Mouse (Mus musculus) megakaryocyte, embryonic 14.5 days (primary cell): ENCODE data around the gene Cbx7. TPM values are rescaled to one million over a fixed set of nuclear protein-coding genes. Genes with fewer than 3 reads are reported as not detected.
A peak's percentile ranks its signal among the peaks of the same experiment; 100 is the strongest.
"Not testable (repeated sequence)": the region's sequence is repeated elsewhere in the genome, so short reads cannot be mapped to it uniquely, and the experiment has no call there.

Experiments
- H3K27me3 ChIP-seq: replicated peaks from 2 replicates; pipeline ENCODE3; 2012; ENCODE audit warnings: inconsistent platforms
- H3K36me3 ChIP-seq: replicated peaks from 2 replicates; pipeline ENCODE3; 2012; ENCODE audit warnings: low read length, inconsistent platforms, mixed read lengths
- H3K4me1 ChIP-seq: 2 replicates; pipeline ENCODE4 v1.6.1; 2012; ENCODE audit warnings: inconsistent platforms
- H3K4me3 ChIP-seq: replicated peaks from 2 replicates; pipeline ENCODE3; 2012; ENCODE audit warnings: moderate library complexity, mild to moderate bottlenecking, inconsistent platforms
- H3K9me3 ChIP-seq: 2 replicates; pipeline ENCODE4 v1.6.1; 2012; ENCODE audit warnings: inconsistent platforms
- FLI1 ChIP-seq: IDR thresholded peaks from 2 replicates; pipeline ENCODE4 v1.6.1; 2012; ENCODE audit warnings: low read length, inconsistent platforms, mixed read lengths
- GATA1 ChIP-seq: IDR thresholded peaks from 3 replicates; pipeline ENCODE4 v1.6.1; 2012; ENCODE audit warnings: mixed read lengths, low read length, inconsistent platforms, borderline replicate concordance
- polyA plus RNA-seq: library from polyadenylated mRNA; stranded (reverse); fragments of >175 nt; gene quantifications from 2 replicates; pipeline ENCODE4 v1.2.3, GENCODE M21; 2012; ENCODE audit warnings: low replicate concordance; ENCODE audit not compliant: insufficient read depth

Gene Cbx7
- polyA plus RNA-seq, 1 experiment = 5.7 TPM

DNA sequence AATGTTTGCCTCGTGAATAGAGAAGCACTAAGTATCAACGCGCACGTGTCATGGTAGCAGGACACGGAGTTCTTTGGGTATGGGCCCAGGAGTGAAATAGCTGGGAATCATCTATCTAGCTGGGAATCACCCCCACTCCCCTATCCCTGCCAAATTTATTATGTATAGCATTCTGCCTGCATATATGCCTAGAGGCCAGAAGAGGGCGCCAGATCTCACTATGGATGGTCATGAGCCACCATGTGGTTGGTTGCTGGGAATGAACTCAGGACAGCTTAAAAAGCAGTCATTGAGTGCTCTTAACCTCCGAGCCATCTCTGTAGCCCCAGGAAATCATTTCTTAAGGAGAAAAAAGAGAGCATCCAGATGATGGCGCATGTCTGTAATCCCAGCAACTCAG lies 30.0 kb downstream of the Cbx7 start:
- peaks cover 20% of the 10 kb centered on the region for H3K4me1 ChIP-seq
- H3K27me3 ChIP-seq = peaks cover 21% of the 10 kb centered on the region
- peaks cover 7% of the 10 kb centered on the region; the same call in 1 of the 2 replicates for H3K9me3 ChIP-seq
- TF ChIP-seq GATA1 = no peak
- no peak for TF ChIP-seq FLI1
- H3K36me3 ChIP-seq = peaks cover 14% of the 10 kb centered on the region
- no peak overlapping the region for H3K4me3 ChIP-seq

DNA sequence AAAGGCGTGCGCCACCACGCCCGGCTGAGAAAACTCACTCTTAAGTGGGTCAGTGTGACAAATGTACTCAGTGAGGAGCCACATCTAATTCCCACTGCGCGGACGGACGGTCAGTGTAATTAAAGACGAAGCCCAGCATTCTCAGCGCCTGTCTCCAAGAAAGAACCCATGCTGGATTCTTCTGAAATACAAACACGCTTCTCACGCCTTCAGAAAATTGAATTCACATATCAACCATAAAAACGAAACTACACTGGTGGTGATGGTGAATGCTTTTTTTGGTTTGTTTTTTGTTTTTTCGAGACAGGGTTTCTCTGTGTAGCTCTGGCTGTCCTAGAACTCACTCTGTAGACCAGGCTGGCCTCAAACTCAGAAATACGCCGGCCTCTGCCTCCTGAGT lies 31.0 kb downstream of the Cbx7 start:
- Histone ChIP-seq H3K27me3 (peaks cover 22% of the 10 kb centered on the region), H3K4me1 (peaks cover 15% of the 10 kb centered on the region), H3K9me3 (peaks cover 7% of the 10 kb centered on the region; the same call in 1 of the 2 replicates), H3K36me3 (peaks cover 14% of the 10 kb centered on the region), H3K4me3 (no peak overlapping the region)
- TF ChIP-seq GATA1 (no peak), FLI1 (no peak)

DNA sequence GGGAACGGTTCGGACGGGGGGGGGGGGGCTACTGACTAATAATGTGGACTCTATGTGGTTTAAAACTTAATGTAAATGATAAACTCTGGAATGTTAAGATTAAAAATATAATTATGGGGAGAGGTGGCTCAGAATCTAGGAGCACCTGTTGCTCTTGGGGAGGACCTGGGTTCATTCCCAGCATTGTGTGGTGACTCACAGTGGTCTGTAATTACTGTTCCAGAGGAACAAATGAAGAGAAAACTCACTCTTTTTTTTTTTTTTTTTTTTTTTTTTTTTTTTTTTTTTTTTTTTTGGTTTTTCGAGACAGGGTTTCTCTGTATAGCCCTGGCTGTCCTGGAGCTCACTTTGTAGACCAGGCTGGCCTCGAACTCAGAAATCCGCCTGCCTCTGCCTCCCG lies 31.4 kb downstream of the Cbx7 start:
- H3K4me3 ChIP-seq, H3K9me3 ChIP-seq: not testable (repeated sequence)
- peaks cover 14% of the 10 kb centered on the region for H3K36me3 ChIP-seq
- H3K4me1 ChIP-seq = peaks cover 13% of the 10 kb centered on the region
- H3K27me3 ChIP-seq = peaks cover 23% of the 10 kb centered on the region

DNA sequence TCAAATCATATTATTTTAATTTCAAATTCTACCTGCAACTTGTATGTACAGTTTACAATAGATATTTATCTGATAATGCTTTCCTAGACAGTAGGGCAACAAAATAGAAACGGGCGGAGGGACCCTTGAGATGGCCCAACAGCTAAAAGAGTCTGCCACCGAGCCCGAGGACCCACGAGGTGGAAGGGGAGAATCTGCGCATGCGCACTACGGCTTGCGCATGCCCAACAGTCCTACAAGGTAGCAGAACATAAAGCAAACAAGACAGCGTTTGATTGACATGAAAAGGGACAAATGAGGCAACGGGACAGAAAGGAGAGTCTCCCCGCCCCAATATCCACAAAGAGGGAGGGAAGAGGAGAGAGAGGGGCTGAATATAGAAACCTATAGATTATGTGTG lies 31.9 kb downstream of the Cbx7 start:
- peaks cover 7% of the 10 kb centered on the region; the same call in 1 of the 2 replicates for H3K9me3 ChIP-seq
- H3K36me3 ChIP-seq = peaks cover 14% of the 10 kb centered on the region
- no peak overlapping the region for H3K4me3 ChIP-seq
- TF ChIP-seq FLI1 (no peak), GATA1 (no peak)
- H3K4me1 ChIP-seq = peaks cover 10% of the 10 kb centered on the region
- peaks cover 23% of the 10 kb centered on the region for H3K27me3 ChIP-seq

DNA sequence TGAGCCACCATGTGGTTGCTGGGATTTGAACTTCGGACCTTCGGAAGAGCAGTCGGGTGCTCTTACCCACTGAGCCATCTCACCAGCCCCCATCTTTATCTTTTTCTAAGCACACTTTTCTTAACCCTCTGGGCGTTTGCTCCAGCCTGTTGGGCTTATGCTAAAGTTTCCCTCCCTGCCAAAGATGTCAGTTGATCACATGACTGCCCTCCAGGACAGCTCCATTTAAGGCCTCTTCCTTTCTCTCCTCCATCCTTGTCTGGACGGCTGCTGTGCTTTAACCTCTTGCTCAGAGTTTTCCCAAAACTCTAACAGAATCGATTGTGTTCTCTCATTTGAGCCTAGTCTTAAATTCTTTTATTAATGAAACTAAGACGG lies 34.6 kb downstream of the Cbx7 start:
- Histone ChIP-seq H3K4me3 (no peak overlapping the region), H3K9me3 (no peaks in the 10 kb centered on the region), H3K36me3 (no peaks in the 10 kb centered on the region), H3K27me3 (peaks cover 37% of the 10 kb centered on the region), H3K4me1 (peaks cover 31% of the 10 kb centered on the region)
- TF ChIP-seq FLI1 (no peak), GATA1 (no peak)

DNA sequence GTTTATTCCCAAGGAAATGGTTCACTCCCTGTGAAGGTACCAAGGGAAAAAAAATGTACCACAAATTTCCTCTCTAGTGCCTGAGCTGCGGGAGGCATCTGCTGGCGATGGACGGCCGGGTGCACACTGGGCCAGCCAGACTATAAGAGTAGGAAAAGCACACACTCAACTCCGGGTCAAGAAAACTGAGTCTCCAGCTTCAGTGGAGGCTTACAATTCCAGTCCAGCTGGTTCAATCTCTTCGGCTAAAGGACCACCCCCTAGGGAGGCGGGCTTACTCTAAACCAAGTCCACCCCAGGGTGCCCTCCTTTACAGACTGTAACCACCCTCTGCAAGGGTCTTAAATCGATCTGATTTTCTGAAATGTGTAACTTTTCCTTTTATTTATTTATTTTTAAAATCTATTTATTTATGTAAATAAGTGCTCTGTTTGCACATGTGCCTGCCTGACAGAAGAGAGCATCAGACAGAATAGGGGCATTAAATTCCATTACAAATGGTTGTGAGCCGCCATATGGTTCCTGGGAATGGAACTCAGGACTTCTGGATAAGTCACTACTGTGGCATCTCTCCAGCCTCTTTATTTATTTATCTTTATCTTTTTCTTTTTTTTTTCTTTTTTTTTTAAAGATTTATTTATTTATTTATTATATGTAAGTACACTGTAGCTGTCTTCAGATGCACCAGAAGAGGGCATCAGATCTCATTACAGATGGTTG lies 35.1 kb downstream of the Cbx7 start:
- Histone ChIP-seq H3K9me3 (no peaks in the 10 kb centered on the region), H3K4me1 (peaks cover 26% of the 10 kb centered on the region), H3K36me3 (no peaks in the 10 kb centered on the region), H3K27me3 (peaks cover 42% of the 10 kb centered on the region), H3K4me3 (no peak overlapping the region)
- no peak for TF ChIP-seq FLI1
- TF ChIP-seq GATA1 = no peak

DNA sequence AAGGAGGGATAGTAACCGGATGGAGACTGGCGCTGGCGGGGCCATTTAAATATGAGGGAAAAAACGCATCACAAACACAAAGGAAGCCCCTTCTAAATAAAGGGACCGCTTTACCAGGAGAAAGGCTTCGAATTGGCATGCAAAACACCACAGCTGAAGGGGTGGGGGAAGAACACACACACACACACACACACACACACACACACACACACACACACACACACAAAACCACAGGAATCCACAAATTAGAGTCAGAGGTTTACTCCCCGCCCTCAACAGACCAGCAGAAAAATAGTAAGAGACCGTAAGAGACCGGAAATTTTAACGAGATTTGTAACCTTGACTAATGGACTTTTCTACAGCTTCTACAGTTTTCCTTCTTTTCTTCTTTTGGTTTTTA lies 36.1 kb downstream of the Cbx7 start:
- Histone ChIP-seq H3K9me3 (no peaks in the 10 kb centered on the region), H3K27me3 (peaks cover 48% of the 10 kb centered on the region), H3K4me1 (peaks cover 24% of the 10 kb centered on the region), H3K36me3 (peaks cover 7% of the 10 kb centered on the region), H3K4me3 (no peak overlapping the region)
- TF ChIP-seq GATA1 (no peak), FLI1 (no peak)

DNA sequence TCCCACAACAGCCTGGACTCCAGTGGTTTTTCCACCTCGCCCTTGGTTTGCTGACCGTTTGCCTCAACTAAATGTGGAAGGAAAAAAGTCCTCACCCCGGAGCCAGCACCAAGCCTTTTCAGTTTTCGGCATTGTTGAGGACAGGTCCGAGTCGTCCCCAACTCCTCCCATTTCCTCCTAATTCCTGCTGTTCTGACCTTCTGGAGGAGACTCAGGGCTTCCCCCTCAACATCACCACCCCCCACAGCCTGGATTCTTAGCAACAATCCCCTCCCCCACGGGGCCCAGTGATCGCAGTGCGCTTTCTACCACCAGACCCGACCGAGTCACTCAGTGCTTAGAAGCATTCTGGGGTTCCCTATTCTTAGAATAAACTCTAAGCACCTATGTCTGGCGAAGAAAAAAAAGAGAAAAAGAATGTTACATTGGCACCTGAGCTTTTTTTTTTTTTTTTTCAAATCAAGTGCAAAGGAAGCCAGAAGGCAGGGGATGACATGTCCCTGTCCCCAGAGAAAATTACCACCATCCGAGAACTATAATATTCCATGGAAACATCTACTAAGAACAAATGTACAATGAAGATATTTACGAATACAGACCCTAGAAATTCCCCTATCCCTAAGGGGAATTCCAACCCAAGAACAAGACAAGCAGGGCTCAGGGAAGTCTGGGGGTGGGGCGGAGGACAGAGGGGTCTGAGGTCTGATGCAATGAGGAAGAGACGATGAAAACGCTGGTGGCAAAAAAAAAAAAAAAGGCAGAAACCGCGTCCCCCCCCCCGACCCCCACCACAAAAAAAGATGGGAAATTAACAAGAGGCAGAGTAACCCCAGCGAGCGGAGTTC lies 37.0 kb downstream of the Cbx7 start:
- Histone ChIP-seq H3K36me3 (peaks cover 14% of the 10 kb centered on the region), H3K27me3 (peaks cover 49% of the 10 kb centered on the region), H3K4me1 (peaks cover 30% of the 10 kb centered on the region), H3K4me3 (peak overlapping the region; percentile 95), H3K9me3 (no peaks in the 10 kb centered on the region)
- TF ChIP-seq FLI1 (no peak), GATA1 (no peak)

DNA sequence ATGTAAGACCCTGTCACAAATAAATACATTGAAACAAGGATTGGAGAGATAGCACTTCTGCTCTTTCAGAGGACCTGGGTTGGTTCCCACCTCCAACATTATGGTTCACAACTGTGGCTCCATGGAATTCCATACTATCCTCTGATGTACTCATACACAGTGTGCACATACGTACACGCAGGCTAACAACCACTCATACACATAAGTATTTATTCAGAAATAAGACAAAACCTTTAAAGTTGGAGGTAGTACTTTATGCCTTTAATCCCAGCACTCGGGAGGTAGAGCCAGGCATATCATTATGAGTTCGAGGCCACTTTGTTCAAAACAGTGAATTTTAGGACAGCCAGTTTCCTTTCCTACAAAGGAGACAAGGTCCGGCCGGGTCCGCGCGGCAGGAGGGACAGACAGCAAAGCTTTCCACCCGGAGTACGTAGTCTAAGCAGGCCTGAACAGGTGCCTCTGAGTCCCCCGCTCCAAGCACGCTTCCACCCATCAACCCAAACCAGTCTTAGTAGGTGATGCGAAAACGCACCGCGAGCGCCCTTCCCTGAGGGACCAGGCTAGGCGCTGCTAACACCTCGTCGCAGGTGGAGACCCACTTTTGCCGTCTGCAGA lies 37.8 kb downstream of the Cbx7 start:
- Histone ChIP-seq H3K4me3 (peak overlapping the region; percentile 95), H3K27me3 (peaks cover 49% of the 10 kb centered on the region), H3K9me3 (no peaks in the 10 kb centered on the region), H3K36me3 (peaks cover 14% of the 10 kb centered on the region), H3K4me1 (peaks cover 37% of the 10 kb centered on the region)
- TF ChIP-seq GATA1 = no peak
- no peak for TF ChIP-seq FLI1
